Mouse (Mus musculus) spleen, adult 2 months (tissue): ENCODE measurements around the gene Car11.

Experiments used
- CTCF ChIP-seq: fragments of 200-500 bp; IDR thresholded peaks from 2 replicates; pipeline ENCODE4 v1.5.1; 2011; ENCODE audit warnings: mild to moderate bottlenecking, inconsistent platforms; ENCODE audit not compliant: insufficient read depth, insufficient read length, insufficient replicate concordance; ENCODE audit errors: extremely low read depth
- POLR2A ChIP-seq: fragments of 200-500 bp; IDR thresholded peaks from 2 replicates; pipeline ENCODE4 v1.6.1; 2011; ENCODE audit warnings: low read depth, low read length, inconsistent platforms

- no peak for TF ChIP-seq CTCF
- no peak for TF ChIP-seq POLR2A
These were observed 5.6 kb upstream of the Car11 start, which contains the start of gene Sec1 for GRCm38 (mm10) chr7:45693921-45694591.
